Mouse (Mus musculus) bone marrow macrophage, adult 2 months (primary cell): ENCODE measurements around the gene B4galt3.

Source experiments
- CTCF ChIP-seq: IDR thresholded peaks from 2 replicates; pipeline ENCODE4 v1.5.1; 2012; ENCODE audit warnings: low read depth, mild to moderate bottlenecking, low read length, moderate library complexity
- POLR2A ChIP-seq: IDR thresholded peaks from 2 replicates; pipeline ENCODE4 v1.6.1; 2012; ENCODE audit warnings: mild to moderate bottlenecking, low read depth, low read length, borderline replicate concordance

- TF ChIP-seq CTCF (no peak), POLR2A (no peak)
These were observed 18.4 kb upstream of the B4galt3 start for GRCm38 (mm10) chr1:171251594-171252324.
